Mouse (Mus musculus) bone marrow macrophage, adult 2 months (primary cell): ENCODE data around the gene Dnah8.

ENCODE experiments used
- CTCF ChIP-seq: IDR thresholded peaks from 2 replicates; pipeline ENCODE4 v1.5.1; 2012; ENCODE audit warnings: low read depth, mild to moderate bottlenecking, low read length, moderate library complexity
- POLR2A ChIP-seq: IDR thresholded peaks from 2 replicates; pipeline ENCODE4 v1.6.1; 2012; ENCODE audit warnings: mild to moderate bottlenecking, low read depth, low read length, borderline replicate concordance

- TF ChIP-seq CTCF (no peak), POLR2A (no peak)
These were observed 212.9 kb downstream of the Dnah8 start for GRCm38 (mm10) chr17:30837031-30837430.
